Mouse (Mus musculus) heart, adult 2 months (tissue): Measurements from ENCODE around the gene Fopnl. TPM values are rescaled to one million over a fixed set of nuclear protein-coding genes. Genes with fewer than 3 reads are reported as not detected.
A peak's percentile ranks its signal among the peaks of the same experiment; 100 is the strongest.

ENCODE experiments used
- DNase-seq, 2 experiments: peaks; one replicate each; pipeline ENCODE4 v3.0.0; 2021
- H3K27ac ChIP-seq: fragments of 200-600 bp; 2 replicates; pipeline ENCODE4 v1.8.1; 2022
- H3K27me3 ChIP-seq: fragments of 200-500 bp; 2 replicates; pipeline ENCODE4 v1.6.1; 2012; ENCODE audit warnings: mild to moderate bottlenecking, low read length, inconsistent platforms, mixed read lengths; ENCODE audit not compliant: control insufficient read depth, insufficient read depth
- H3K36me3 ChIP-seq: fragments of 200-500 bp; 2 replicates; pipeline ENCODE4 v1.6.1; 2012; ENCODE audit warnings: low read length, inconsistent platforms; ENCODE audit not compliant: control insufficient read depth, insufficient read depth
- H3K4me1 ChIP-seq: fragments of 200-500 bp; 2 replicates; pipeline ENCODE4 v1.6.1; 2011; ENCODE audit warnings: low read length; ENCODE audit not compliant: control insufficient read depth, insufficient read depth
- H3K4me3 ChIP-seq: fragments of 200-600 bp; 2 replicates; pipeline ENCODE4 v1.8.1; 2022
- H3K79me2 ChIP-seq: fragments of 200-500 bp; replicated peaks from 2 replicates; pipeline ENCODE4 v1.6.1; 2012; ENCODE audit warnings: mild to moderate bottlenecking, inconsistent platforms, low read length, moderate library complexity, mixed read lengths; ENCODE audit not compliant: control insufficient read depth, insufficient read depth
- H3K9ac ChIP-seq: fragments of 200-500 bp; 2 replicates; pipeline ENCODE4 v1.6.1; 2012; ENCODE audit warnings: low read depth, mild to moderate bottlenecking, control low read depth, inconsistent platforms, low read length, mixed read lengths
- CTCF ChIP-seq: fragments of 200-600 bp; IDR thresholded peaks from 2 replicates; pipeline ENCODE4 v1.8.1; 2022; ENCODE audit warnings: antibody characterized with exemption, mild to moderate bottlenecking, moderate library complexity
- EP300 ChIP-seq: fragments of 200-500 bp; IDR thresholded peaks from 2 replicates; pipeline ENCODE4 v1.6.1; 2011; ENCODE audit warnings: low read depth, low read length, control low read depth; ENCODE audit not compliant: insufficient read depth
- POLR2A ChIP-seq: fragments of 200-500 bp; IDR thresholded peaks from 2 replicates; pipeline ENCODE4 v1.6.1; 2011; ENCODE audit warnings: mild to moderate bottlenecking, low read depth, low read length, control low read depth; ENCODE audit not compliant: insufficient read depth
- WGBS: fragments of 180-500 bp; shearing (Covaris S2); methylation state at CpG from one replicate; pipeline ENCODE4 v1.1.7; 2018; 5-methylcytosine and 5-hydroxymethylcytosine counted together
- intact Hi-C: fragments of 180-260 bp; cut with DNase I; formaldehyde crosslinking; loops from one replicate; pipeline ENCODE4 v1.15.1; 2025
- polyA plus RNA-seq: library from polyadenylated mRNA; depleted of rRNA; stranded (reverse); fragments of >200 nt; gene quantifications from 2 replicates; pipeline ENCODE4 v1.2.3, GENCODE M21; 2012
- total RNA-seq, 2 experiments: library from RNA; stranded (reverse); gene quantifications; 2 replicates each; pipeline ENCODE4 v1.2.3; 2021

Fopnl gene
- total and polyA plus RNA-seq, 3 experiments, result 56.8 to 63.9 (median 58.9) TPM

DNA sequence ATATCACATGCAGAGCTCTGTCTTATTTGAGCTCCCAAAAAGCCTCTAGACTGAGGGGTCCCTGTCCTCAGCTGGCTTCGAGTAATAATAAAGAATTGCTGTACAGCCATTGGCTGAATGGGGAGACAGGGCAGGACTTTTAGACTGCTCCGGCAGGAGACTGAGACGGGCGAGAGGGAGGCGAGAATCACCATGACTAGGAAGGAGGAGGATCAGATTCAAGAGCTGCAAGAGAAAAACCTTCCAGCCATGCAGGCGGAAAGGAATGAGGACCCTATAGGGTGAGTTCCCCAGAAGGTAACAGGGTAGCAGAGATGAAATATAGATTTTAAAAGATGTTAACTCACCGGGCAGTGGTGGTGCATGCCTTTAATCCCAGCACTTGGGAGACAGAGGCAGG lies 4.3 kb downstream of the Fopnl start:
- intact Hi-C loops, result loop anchor here (10.0 kb wide), 3 partner anchors 132 to 1322 kb away; partner anchors contain the start of genes Mpv17l and Pdxdc1

DNA sequence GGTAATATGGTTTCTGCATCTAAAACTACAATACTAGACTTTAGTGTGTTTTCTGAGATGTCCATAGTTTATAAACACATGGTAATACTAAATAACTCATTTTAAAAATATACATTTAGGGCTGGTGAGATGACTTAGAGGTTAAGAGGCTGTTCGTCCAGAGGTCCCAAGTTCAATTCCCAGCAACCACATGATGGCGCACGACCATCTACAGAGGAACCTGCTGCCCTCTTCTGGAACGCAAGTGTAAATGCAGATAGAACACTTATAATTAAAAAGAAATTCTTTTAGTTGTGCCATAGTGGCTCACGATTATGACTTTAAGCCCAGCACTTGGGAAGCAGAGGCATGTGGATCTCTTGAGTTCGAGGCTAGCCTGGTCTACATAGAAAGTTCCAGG lies 5.8 kb downstream of the Fopnl start:
- 62% methylated on average over 6 of the region's 6 CpGs for WGBS
- DNase-seq, result no peak
- Histone ChIP-seq H3K27ac (no peak overlapping the region), H3K9ac (no peak overlapping the region), H3K4me3 (no peak overlapping the region), H3K79me2 (peaks cover 4% of the 10 kb centered on the region), H3K4me1 (no peaks in the 10 kb centered on the region; the same call in none of the 2 replicates), H3K27me3 (no peaks in the 10 kb centered on the region), H3K36me3 (peaks cover 18% of the 10 kb centered on the region)
- TF ChIP-seq POLR2A (no peak), EP300 (no peak), CTCF (peak; percentile 79)
- intact Hi-C loops, result loop anchor here (10.0 kb wide), 3 partner anchors 133 to 1323 kb away; partner anchors contain the start of genes Mpv17l and Pdxdc1

More for the DNA sequence above, 4.3 kb downstream of the Fopnl start:
- TF ChIP-seq CTCF (no peak), EP300 (no peak), POLR2A (no peak)
- peaks cover 4% of the 10 kb centered on the region; the same call in 1 of the 2 replicates for H3K79me2 ChIP-seq
- 93% methylated on average over 7 of the region's 7 CpGs for WGBS
- no peak for DNase-seq
- H3K4me3 ChIP-seq, result no peak overlapping the region
- H3K4me1 ChIP-seq, result no peaks in the 10 kb centered on the region; the same call in none of the 2 replicates
- peaks cover 12% of the 10 kb centered on the region for H3K36me3 ChIP-seq
- H3K27me3 ChIP-seq, result no peaks in the 10 kb centered on the region
- no peak overlapping the region for H3K9ac ChIP-seq
- H3K27ac ChIP-seq, result no peak overlapping the region

DNA sequence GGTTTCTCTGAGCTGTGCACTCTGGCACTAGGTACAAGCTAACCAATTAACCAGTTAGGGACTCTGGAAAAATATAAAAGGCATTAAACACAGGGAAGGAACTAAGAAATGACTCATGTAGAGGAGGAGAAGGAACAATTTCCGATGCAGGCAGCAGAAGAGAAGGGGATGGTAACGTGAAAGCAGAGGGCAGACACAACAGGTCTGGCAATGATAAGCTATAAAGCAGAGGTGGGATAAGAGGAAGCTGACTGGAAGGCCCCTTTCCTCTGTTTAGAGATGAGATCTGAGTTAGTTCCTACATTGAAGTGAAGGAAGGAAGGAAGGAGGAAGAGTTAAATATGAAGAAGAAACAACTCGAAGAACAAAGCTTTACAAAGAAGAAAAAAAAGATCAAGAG lies 7.4 kb downstream of the Fopnl start:
- Histone ChIP-seq H3K9ac (no peak overlapping the region), H3K27me3 (no peaks in the 10 kb centered on the region), H3K27ac (no peak overlapping the region), H3K4me1 (no peaks in the 10 kb centered on the region; the same call in none of the 2 replicates), H3K4me3 (no peak overlapping the region), H3K79me2 (peaks cover 4% of the 10 kb centered on the region), H3K36me3 (peaks cover 15% of the 10 kb centered on the region)
- DNase-seq, result no peak
- intact Hi-C loops, result loop anchor here (5.0 to 10.0 kb wide), 4 partner anchors 73 to 1325 kb away; partner anchors contain the start of genes Mpv17l and Pdxdc1
- WGBS, result 51% methylated on average over 3 of the region's 3 CpGs
- TF ChIP-seq EP300, result no peak
- no peak for TF ChIP-seq CTCF
- no peak for TF ChIP-seq POLR2A

DNA sequence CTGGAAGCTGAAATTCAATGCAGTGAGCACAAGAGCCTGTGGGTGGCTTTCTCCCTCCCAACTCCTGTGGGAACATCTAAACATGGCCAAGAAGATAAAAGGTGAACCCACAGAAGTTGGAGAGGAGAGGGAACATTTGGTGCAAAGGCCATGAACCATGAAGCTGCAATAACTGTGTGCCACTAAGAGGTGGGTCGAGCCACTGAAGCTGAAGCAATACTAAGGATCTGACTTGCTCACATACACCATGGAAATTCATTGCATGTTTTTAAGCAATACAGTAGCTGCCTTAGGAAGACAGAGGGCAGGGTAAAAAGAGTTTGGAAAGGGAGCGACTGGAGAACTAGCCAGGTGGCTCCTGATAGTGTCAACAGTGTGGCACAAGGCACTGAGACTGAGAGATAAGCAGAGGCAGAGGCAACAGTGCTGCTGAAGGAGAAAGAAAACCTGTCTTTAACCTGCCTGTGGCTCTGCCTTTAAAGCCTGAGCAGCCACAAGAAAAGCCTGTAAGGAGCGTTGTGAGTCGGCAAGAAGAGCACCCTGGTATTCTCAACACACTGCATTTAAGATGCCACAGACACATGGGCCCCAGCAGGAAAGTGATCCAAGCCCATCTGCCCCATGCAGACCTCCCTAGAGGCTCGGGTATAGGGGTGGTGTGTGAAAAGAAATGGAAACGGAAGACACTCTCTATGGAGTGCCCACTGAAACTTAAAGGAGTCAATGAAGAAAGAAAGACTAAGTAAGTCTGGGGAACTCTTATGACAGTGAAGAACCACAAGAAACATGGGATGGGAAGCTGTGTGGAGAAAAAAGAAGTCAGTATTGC lies 8.7 kb downstream of the Fopnl start:
- no peak overlapping the region for H3K4me3 ChIP-seq
- H3K27ac ChIP-seq, result no peak overlapping the region; the same call in 1 of the 2 replicates
- TF ChIP-seq EP300 (no peak), CTCF (peak; percentile 31; the same call in 1 of the 2 replicates)
- DNase-seq, result peak in 1 of 2 experiments; percentile 10
- H3K4me1 ChIP-seq, result no peaks in the 10 kb centered on the region; the same call in none of the 2 replicates
- H3K9ac ChIP-seq, result no peak overlapping the region
- H3K27me3 ChIP-seq, result no peaks in the 10 kb centered on the region
- no peaks in the 10 kb centered on the region; the same call in 1 of the 2 replicates for H3K79me2 ChIP-seq
- H3K36me3 ChIP-seq, result peaks cover 16% of the 10 kb centered on the region
- intact Hi-C loops, result loop anchor here (5.0 kb wide), 1 partner anchor 71 kb away; no protein-coding TSS in a partner anchor
- WGBS, result 75% methylated on average over 6 of the region's 6 CpGs

DNA sequence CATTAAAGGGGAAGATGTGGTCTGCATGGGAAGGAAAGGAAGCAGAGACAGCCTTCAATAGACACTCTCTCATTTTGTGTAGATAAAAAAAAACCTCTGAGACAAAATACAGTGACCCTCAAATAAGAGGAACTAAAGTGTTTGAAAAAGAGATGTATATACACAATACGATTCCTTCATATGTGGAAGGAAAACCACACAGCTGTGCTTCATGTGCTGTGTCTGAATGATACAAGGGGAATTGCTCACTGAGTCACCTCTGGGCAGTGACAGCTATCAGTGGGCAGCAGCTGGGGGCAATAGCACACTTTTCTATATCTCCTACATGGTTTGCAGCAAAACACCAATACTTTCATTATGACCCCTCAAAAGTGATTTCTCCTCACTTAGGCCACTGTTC lies 9.8 kb downstream of the Fopnl start:
- WGBS, result 92% methylated on average over 1 of the region's 1 CpGs
- Histone ChIP-seq H3K27me3 (no peaks in the 10 kb centered on the region), H3K9ac (no peak overlapping the region), H3K36me3 (peaks cover 16% of the 10 kb centered on the region), H3K4me3 (no peak overlapping the region), H3K4me1 (no peaks in the 10 kb centered on the region; the same call in none of the 2 replicates), H3K27ac (no peak overlapping the region), H3K79me2 (no peaks in the 10 kb centered on the region; the same call in 1 of the 2 replicates)
- no peak for DNase-seq
- intact Hi-C loops, result loop anchor here (5.0 kb wide), 1 partner anchor 70 kb away; no protein-coding TSS in a partner anchor
- TF ChIP-seq POLR2A (no peak), CTCF (no peak), EP300 (no peak)

DNA sequence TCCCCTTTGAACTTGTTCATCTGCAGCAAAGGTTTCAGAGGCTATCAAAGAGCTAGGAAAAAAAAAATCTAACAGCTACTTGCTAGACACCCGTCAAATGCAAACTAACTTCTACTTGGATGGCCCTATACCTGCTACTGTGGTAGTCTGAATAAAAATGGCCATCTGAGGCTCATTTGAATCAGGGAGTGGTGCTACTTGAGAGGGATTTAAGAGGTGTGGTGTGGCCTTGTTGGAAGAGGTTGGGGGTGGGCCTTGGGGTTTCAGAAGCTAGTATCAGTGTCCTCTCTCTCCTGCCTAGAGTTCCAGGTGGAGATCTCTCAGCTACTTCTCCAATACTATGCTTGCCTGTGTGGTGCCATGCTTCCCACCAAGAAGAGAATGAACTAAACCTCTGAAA lies 10.8 kb downstream of the Fopnl start:
- Histone ChIP-seq H3K9ac (no peak overlapping the region), H3K36me3 (peaks cover 16% of the 10 kb centered on the region), H3K79me2 (no peaks in the 10 kb centered on the region; the same call in 1 of the 2 replicates), H3K4me1 (no peaks in the 10 kb centered on the region; the same call in none of the 2 replicates), H3K27me3 (no peaks in the 10 kb centered on the region), H3K27ac (no peak overlapping the region), H3K4me3 (no peak overlapping the region)
- no peak for DNase-seq
- 93% methylated on average over 1 of the region's 1 CpGs for WGBS
- TF ChIP-seq POLR2A (no peak), CTCF (no peak), EP300 (no peak)
- intact Hi-C loops, result loop anchor here (5.0 kb wide), 1 partner anchor 69 kb away; no protein-coding TSS in a partner anchor
